Mouse (Mus musculus): ENCODE measurements around the gene Rnf182. TPM values are rescaled to one million over a fixed set of nuclear protein-coding genes. Genes with fewer than 3 reads are reported as not detected.

Gene Rnf182
- polyA plus RNA-seq, 1 experiment from 2014 or later = 2.8 TPM

DNA sequence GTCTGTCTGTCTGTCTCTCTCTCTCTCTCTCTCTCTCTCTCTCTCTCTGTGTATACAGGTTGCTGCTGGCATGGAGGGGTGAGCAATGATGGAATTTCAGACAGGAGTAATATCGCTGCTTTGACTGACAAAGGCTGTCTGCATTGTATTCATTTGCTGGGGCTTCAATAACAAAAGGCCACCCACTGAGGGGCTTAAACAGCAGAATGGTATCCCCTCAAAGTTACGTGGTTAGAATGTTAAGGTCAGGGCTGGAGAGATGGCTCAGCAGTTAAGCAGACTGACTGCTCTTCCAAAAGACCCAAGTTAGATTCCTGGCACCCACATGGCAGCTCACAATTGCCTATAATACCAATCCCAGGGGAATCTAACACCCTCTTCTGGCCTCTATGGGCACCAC is 30.2 kb upstream of the Rnf182 start:
- no peak overlapping the region for H3K9ac ChIP-seq
- H3K4me1 ChIP-seq (replicated peaks) = peaks cover 6% of the 10 kb centered on the region; the same call in 1 of the 2 replicates
- no peaks in the 10 kb centered on the region for H3K9me3 ChIP-seq (replicated peaks)
- no peak for ATAC-seq (replicated peaks; ENCODE audit: insufficient number of reproducible peaks, insufficient read depth, low FRiP score, low read depth)
- H3K4me3 ChIP-seq = no peak overlapping the region
- H3K4me2 ChIP-seq = no peak overlapping the region
- WGBS = 71% methylated on average over 2 of the region's 2 CpGs
- no peaks in the 10 kb centered on the region for H3K27me3 ChIP-seq
- H3K36me3 ChIP-seq = no peaks in the 10 kb centered on the region
- H3K27ac ChIP-seq = no peak overlapping the region

DNA sequence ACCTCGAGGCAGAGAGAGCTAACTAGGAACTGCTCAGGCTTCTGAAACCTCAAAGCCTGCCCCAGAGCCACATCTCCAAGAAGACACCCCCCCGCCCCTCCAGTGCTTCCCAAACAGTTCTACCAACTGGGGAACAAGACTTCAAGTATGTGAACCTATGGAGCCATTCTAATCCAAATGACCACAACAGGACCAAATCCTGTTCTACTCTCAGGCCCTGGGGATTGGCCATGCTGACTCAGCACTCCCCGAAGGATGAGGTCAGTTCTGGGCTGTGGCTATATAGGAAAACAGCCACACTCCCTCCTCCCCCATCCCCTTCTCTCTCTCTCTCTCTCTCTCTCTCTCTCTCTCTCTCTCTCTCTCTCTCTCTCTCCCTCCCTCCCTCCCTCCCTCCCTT is 28.5 kb upstream of the Rnf182 start:
- ATAC-seq (replicated peaks; ENCODE audit: insufficient number of reproducible peaks, insufficient read depth, low FRiP score, low read depth) = no peak
- Histone ChIP-seq H3K27me3 (peaks cover 5% of the 10 kb centered on the region), H3K36me3 (no peaks in the 10 kb centered on the region), H3K4me1 (replicated peaks) (peaks cover 6% of the 10 kb centered on the region; the same call in 1 of the 2 replicates), H3K4me2 (no peak overlapping the region), H3K9me3 (replicated peaks) (no peaks in the 10 kb centered on the region), H3K27ac (no peak overlapping the region), H3K9ac (no peak overlapping the region), H3K4me3 (no peak overlapping the region)
- WGBS = 77% methylated on average over 3 of the region's 3 CpGs

DNA sequence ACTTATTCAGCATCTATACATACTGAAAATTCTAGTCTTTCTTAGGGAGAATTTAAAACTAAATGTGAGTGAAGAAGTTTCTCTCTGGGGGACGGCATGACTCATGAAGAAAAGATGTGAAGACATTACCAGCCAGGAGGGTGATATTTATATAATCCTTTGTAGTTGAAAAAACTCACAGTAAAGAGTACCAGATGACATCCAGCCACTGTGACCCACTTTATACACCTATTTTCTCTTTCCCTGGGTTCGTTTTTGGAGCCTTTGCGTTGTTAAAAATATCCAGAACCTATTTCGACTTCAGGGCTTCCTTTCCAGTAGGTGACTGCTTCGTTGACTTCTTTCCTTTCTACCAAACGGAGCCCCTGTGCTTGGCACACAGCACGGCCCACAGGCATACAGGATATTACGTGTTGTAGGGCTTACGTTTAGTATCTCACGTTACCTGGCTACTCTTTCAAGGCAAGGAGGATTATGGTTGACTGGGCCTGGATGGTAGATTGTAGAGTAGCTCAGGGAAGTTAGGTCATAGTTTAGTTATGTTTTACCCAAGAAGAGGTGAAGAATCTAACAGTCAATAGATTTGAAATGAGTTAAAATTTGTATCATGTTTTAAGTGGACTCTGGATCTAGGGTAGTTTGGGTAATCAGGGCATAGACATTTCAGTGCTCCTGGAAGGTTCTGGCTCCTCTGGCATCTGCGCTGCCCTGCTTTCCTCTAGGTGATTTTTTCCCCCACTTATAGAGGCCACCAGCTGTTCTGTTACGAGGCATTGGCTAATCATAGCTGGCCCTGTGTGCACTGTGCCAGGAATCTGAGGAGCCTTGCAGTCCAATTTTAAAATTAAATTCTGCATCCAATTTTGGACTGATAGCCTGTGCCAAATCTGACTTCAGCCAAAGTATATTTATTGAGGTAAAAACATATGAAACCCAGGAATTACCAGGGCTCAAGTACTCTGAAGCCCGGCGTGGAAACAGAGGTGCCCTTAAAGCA is 27.4 kb upstream of the Rnf182 start:
- no peaks in the 10 kb centered on the region for H3K36me3 ChIP-seq
- ATAC-seq (replicated peaks; ENCODE audit: insufficient number of reproducible peaks, insufficient read depth, low FRiP score, low read depth) = no peak

DNA sequence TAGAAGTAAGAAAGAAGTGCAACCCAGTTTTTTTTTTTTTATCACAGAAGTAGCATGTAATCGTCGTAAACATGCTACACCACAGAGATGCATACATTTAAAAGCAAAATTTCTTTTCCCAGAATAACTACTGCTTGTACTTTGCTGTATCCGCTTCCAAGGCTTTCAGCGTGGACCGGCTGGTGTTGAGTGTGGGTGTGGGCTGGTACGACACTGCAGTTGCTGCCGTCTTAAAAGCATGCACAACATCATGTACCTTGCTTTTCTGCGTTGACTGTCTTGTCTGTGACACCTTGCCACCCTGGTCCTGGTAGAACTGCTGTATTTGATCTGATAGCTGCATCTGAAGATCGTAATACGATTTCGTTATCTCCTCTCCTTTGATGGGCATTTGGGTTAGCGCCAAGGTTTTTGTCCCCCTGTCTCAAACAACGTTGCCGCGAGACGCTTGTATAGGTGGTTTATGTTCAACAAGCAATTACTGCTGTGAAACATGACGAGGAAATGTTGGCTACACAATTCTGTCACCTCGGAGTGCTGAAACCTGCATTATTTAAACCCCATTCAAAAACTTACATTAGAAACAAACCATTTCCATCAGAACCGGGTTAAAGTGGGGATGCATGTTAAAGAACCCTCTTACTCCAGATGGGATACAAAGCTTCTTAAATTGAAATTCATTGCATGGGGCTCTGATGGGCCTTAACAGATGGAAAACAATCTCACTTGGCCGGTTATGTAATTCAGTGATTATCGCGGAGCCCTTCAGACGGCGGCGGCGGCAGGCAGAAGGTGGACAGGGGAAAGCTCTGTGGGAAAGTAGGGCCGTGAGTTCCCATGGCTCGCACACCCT is 23.5 kb upstream of the Rnf182 start:
- no peak overlapping the region for H3K27ac ChIP-seq
- no peaks in the 10 kb centered on the region for H3K36me3 ChIP-seq
- peaks cover 6% of the 10 kb centered on the region; the same call in 1 of the 2 replicates for H3K4me1 ChIP-seq (replicated peaks)
- no peak overlapping the region for H3K4me3 ChIP-seq
- no peaks in the 10 kb centered on the region for H3K9me3 ChIP-seq (replicated peaks)
- WGBS = 62% methylated on average over 28 of the region's 28 CpGs
- H3K4me2 ChIP-seq = peak overlapping the region; percentile 42
- ATAC-seq (replicated peaks; ENCODE audit: insufficient number of reproducible peaks, insufficient read depth, low FRiP score, low read depth) = no peak
- peaks cover 5% of the 10 kb centered on the region for H3K27me3 ChIP-seq
- no peak overlapping the region for H3K9ac ChIP-seq

More for the DNA sequence above, 27.4 kb upstream of the Rnf182 start:
- peaks cover 6% of the 10 kb centered on the region; the same call in 1 of the 2 replicates for H3K4me1 ChIP-seq (replicated peaks)
- peaks cover 5% of the 10 kb centered on the region for H3K27me3 ChIP-seq
- H3K4me2 ChIP-seq = no peak overlapping the region
- no peak overlapping the region for H3K27ac ChIP-seq
- WGBS = 74% methylated on average over 14 of the region's 14 CpGs
- no peak overlapping the region for H3K9ac ChIP-seq
- H3K4me3 ChIP-seq = no peak overlapping the region
- H3K9me3 ChIP-seq (replicated peaks) = no peaks in the 10 kb centered on the region

DNA sequence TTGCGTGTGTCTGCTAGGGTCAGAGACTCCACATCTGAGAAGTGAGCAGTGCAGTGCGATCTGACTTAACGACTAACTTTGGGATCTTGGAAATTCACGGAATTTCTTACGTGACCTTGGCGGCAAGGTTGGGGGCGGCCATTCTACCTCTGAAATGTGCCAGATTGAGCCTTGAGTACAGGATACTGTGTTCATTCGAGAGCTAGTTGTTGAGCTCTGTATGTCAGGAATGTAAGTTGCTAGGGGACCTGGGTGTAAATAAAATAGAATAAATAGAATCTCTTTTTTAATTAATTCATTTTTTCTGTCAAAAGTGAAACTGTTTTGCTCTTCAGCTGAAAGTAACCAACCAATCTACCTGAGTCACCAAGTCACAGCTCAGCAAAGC is 22.8 kb upstream of the Rnf182 start:
- H3K27me3 ChIP-seq = peaks cover 5% of the 10 kb centered on the region
- H3K4me1 ChIP-seq (replicated peaks) = peaks cover 6% of the 10 kb centered on the region; the same call in 1 of the 2 replicates
- no peaks in the 10 kb centered on the region for H3K36me3 ChIP-seq
- H3K9ac ChIP-seq = no peak overlapping the region
- H3K4me3 ChIP-seq = no peak overlapping the region
- H3K9me3 ChIP-seq (replicated peaks) = no peaks in the 10 kb centered on the region
- no peak for ATAC-seq (replicated peaks; ENCODE audit: insufficient number of reproducible peaks, insufficient read depth, low FRiP score, low read depth)
- H3K27ac ChIP-seq = no peak overlapping the region
- H3K4me2 ChIP-seq = peak overlapping the region; percentile 42
- 38% methylated on average over 8 of the region's 8 CpGs for WGBS

DNA sequence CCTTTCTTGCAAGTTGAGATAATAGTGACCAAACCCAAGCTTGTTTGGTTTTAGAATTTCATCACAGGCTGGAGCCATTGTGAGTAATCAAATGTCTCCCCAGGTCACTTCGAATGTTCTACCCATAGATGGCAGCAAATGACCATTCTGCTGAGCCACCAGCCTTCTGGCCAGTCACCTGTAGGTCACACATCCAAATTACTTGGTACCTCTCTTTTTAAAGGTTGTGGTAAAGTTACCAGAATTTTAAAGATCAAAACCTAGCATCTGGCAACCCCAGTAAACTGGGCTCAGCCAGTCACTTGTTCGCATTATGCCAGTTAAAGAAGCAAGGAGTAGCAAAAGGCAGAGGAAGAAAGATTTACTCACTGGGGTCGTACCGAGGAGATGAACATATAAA is 19.6 kb upstream of the Rnf182 start:
- Histone ChIP-seq H3K9me3 (replicated peaks) (no peaks in the 10 kb centered on the region), H3K36me3 (no peaks in the 10 kb centered on the region), H3K4me3 (no peak overlapping the region), H3K9ac (no peak overlapping the region), H3K4me2 (no peak overlapping the region), H3K27ac (no peak overlapping the region), H3K27me3 (peaks cover 5% of the 10 kb centered on the region), H3K4me1 (replicated peaks) (no peaks in the 10 kb centered on the region)
- WGBS = 60% methylated on average over 4 of the region's 4 CpGs
- ATAC-seq (replicated peaks; ENCODE audit: insufficient number of reproducible peaks, insufficient read depth, low FRiP score, low read depth) = no peak

DNA sequence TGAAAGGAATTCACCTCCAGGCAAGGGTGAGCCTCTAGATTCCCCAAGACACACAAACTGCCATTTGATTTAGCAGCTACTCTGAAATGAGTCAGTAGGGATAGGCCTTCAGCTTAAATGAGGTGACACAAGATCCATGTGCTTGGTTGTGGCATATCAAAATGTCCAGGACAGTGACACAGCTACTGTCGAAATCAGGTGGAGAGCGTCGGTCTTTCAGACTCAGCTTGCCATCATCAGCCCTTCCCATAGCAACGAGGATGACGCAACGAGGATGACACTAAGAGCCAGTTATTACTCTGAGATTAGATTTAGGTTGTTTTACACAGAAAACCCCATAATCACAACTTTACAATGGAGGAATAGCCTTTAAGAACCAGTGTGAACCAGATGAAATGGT is 14.5 kb upstream of the Rnf182 start:
- 86% methylated on average over 6 of the region's 6 CpGs for WGBS
- no peaks in the 10 kb centered on the region for H3K27me3 ChIP-seq
- no peak overlapping the region for H3K4me3 ChIP-seq

DNA sequence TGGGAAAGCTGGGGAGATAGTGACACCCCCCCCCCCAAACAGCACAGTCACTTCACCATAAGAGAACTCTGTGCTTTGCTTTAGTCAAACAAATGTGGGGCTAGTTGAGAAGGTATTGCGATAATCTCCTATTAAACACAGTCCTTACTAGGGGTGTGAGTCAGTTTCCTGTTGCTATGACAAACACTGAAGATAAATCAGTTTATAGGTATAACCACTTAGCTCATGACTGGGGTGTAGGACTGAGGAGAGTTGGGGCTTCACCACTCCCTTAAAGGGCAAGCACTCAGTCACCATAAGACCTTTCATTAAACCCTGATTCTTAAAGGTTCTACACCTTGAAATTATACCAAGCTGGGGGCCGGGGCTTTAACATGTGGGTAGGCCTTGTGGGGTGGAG is 13.1 kb upstream of the Rnf182 start:
- WGBS = 94% methylated on average over 2 of the region's 2 CpGs
- Histone ChIP-seq H3K4me3 (no peak overlapping the region), H3K4me1 (replicated peaks) (no peaks in the 10 kb centered on the region), H3K4me2 (no peak overlapping the region), H3K9me3 (replicated peaks) (no peaks in the 10 kb centered on the region), H3K36me3 (no peaks in the 10 kb centered on the region), H3K9ac (no peak overlapping the region), H3K27me3 (no peaks in the 10 kb centered on the region), H3K27ac (no peak overlapping the region)
- ATAC-seq (replicated peaks; ENCODE audit: insufficient number of reproducible peaks, insufficient read depth, low FRiP score, low read depth) = no peak

More for the DNA sequence above, 14.5 kb upstream of the Rnf182 start:
- no peak overlapping the region for H3K4me2 ChIP-seq
- no peaks in the 10 kb centered on the region for H3K4me1 ChIP-seq (replicated peaks)
- H3K36me3 ChIP-seq = no peaks in the 10 kb centered on the region
- no peak for ATAC-seq (replicated peaks; ENCODE audit: insufficient number of reproducible peaks, insufficient read depth, low FRiP score, low read depth)
- H3K9me3 ChIP-seq (replicated peaks) = no peaks in the 10 kb centered on the region
- no peak overlapping the region for H3K9ac ChIP-seq
- H3K27ac ChIP-seq = no peak overlapping the region

DNA sequence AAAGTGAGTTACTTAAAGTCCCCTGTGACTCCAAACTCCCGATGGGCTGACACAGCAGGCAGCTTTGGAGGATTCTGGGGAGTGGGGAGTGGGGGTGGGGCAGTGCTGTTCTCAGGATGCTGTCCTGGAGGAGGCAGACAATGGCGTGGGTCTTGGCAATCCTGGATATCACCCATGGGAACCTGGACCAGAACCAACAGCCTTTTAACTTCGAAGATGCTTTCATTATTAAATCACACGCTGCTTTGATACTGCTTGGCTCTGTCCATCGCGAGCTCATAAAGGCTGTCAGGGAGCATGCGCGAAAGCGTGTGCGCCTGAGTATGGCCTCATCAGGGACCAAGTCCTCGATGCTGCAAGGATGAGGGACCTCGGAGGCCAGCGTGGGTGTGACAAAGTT is 12.5 kb upstream of the Rnf182 start:
- Histone ChIP-seq H3K27me3 (no peaks in the 10 kb centered on the region), H3K4me2 (peak overlapping the region; percentile 24; the same call in 1 of the 2 replicates)
- whole genome bisulfite sequencing = 48% methylated on average over 13 of the region's 13 CpGs

DNA sequence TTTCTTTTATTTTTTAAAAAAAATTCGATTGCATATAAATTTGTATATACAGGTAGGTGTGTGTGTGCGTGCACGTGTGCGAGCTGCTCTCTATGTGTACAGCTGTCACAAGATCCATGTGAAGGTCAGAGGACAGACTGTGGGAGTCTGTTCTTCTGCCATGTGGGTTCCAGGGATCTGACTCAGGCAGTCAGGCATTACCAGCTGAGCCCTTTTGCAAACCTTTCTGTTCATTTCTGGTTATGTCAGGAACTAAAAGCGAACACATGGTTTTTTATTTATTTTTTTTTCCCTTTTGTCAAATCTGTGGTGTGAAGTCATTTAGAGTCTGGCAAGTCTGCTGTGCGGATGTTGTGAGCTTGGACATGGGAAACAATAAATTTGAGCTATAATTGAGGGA is 6.7 kb upstream of the Rnf182 start:
- Histone ChIP-seq H3K9me3 (replicated peaks) (no peaks in the 10 kb centered on the region), H3K9ac (no peak overlapping the region), H3K4me1 (replicated peaks) (no peaks in the 10 kb centered on the region), H3K36me3 (no peaks in the 10 kb centered on the region), H3K4me2 (no peak overlapping the region), H3K27ac (no peak overlapping the region), H3K4me3 (no peak overlapping the region), H3K27me3 (no peaks in the 10 kb centered on the region)
- ATAC-seq (replicated peaks; ENCODE audit: insufficient number of reproducible peaks, insufficient read depth, low FRiP score, low read depth) = no peak
- 78% methylated on average over 6 of the region's 6 CpGs for WGBS

More for the DNA sequence above, 12.5 kb upstream of the Rnf182 start:
- H3K4me1 ChIP-seq (replicated peaks) = no peaks in the 10 kb centered on the region
- no peak overlapping the region for H3K4me3 ChIP-seq
- H3K9ac ChIP-seq = no peak overlapping the region
- no peaks in the 10 kb centered on the region for H3K36me3 ChIP-seq
- H3K9me3 ChIP-seq (replicated peaks) = no peaks in the 10 kb centered on the region
- no peak for ATAC-seq (replicated peaks; ENCODE audit: insufficient number of reproducible peaks, insufficient read depth, low FRiP score, low read depth)
- no peak overlapping the region for H3K27ac ChIP-seq

DNA sequence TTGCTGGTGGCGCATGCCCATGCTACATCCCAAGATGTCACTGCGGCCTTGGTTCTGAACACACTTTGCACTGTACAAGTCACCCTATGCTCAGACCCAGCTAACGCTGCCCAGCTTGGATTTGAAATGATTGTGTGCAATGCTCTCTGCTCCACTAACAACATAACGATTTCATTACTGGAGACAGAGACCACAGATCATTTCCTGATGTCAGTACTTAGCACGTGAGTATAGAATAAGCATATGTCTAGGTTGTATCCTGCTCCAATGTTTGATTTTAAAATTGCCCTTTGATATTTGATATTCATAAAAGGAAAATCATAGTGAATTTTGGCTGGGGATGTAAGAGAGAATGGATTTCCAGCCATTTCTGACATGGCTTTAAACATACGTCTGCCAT is 3.5 kb upstream of the Rnf182 start:
- H3K9me3 ChIP-seq (replicated peaks) = no peaks in the 10 kb centered on the region
- ATAC-seq (replicated peaks; ENCODE audit: insufficient number of reproducible peaks, insufficient read depth, low FRiP score, low read depth) = no peak
- 80% methylated on average over 6 of the region's 6 CpGs for WGBS
- H3K27me3 ChIP-seq = 0 out of 2 replicates have a peak, but pooled peaks cover 3% of the 10 kb centered on the region
- no peak overlapping the region for H3K4me2 ChIP-seq
- H3K9ac ChIP-seq = no peak overlapping the region
- peaks cover 14% of the 10 kb centered on the region for H3K4me1 ChIP-seq (replicated peaks)
- no peaks in the 10 kb centered on the region for H3K36me3 ChIP-seq
- no peak overlapping the region for H3K27ac ChIP-seq
- H3K4me3 ChIP-seq = no peak overlapping the region
